Mouse (Mus musculus): ENCODE measurements around the gene Tpo. TPM values are rescaled to one million over a fixed set of nuclear protein-coding genes. Genes with fewer than 3 reads are reported as not detected.

Gene Tpo
- polyA plus RNA-seq (2014; fragmentation: Illumina TruSeq; extraction: RNeasy Lipid Tissue Mini Kit (QIAGEN cat#74804); ENCODE audit: low read depth, low replicate concordance), result not detected

GRCm38 (mm10) chr12:30132524-30132923, at the start of gene Tpo:
Gene Tpo, minus strand, starts transcription at chr12:30132624.

Other genes with a start within 250 kb of the Tpo start
- 30.2 TPM for gene Pxdn, start 195.0 kb downstream of the Tpo start, polyA plus RNA-seq (2014; fragmentation: Illumina TruSeq; extraction: RNeasy Lipid Tissue Mini Kit (QIAGEN cat#74804); ENCODE audit: low read depth, low replicate concordance)
- gene Sntg2, start 240.8 kb upstream of the Tpo start, polyA plus RNA-seq (2014; fragmentation: Illumina TruSeq; extraction: RNeasy Lipid Tissue Mini Kit (QIAGEN cat#74804); ENCODE audit: low read depth, low replicate concordance), result not detected